Mouse (Mus musculus) kidney, embryonic 14.5 days (tissue): Measurements from ENCODE around the gene Slc33a1. TPM values are rescaled to one million over a fixed set of nuclear protein-coding genes. Genes with fewer than 3 reads are reported as not detected.

Experiments used
- ATAC-seq: fragments of 200-750 bp; cut with Nextera tagmentation; 2 replicates; pipeline ENCODE4 v1.8.0; 2017; ENCODE audit warnings: moderate number of reproducible peaks, mild to moderate bottlenecking, moderate TSS enrichment, moderate library complexity; ENCODE audit not compliant: low FRiP score, low TSS enrichment
- H3K27ac ChIP-seq: fragments of 300-500 bp; sonication (generic); 2 replicates; pipeline ENCODE4 v1.5.1; 2014; ENCODE audit warnings: low read depth, mild to moderate bottlenecking, low read length, moderate library complexity, mixed read lengths
- H3K27me3 ChIP-seq: fragments of 300-500 bp; sonication (generic); 2 replicates; pipeline ENCODE4 v1.6.1; 2014; ENCODE audit warnings: mild to moderate bottlenecking, low read length; ENCODE audit not compliant: control insufficient read depth, insufficient read depth
- H3K36me3 ChIP-seq: fragments of 300-500 bp; sonication (generic); 2 replicates; pipeline ENCODE4 v1.6.1; 2014; ENCODE audit warnings: low read length, mixed read lengths; ENCODE audit not compliant: control insufficient read depth, insufficient read depth
- H3K4me1 ChIP-seq: fragments of 300-500 bp; sonication (generic); 2 replicates; pipeline ENCODE4 v1.6.1; 2014; ENCODE audit warnings: low read length, mixed read lengths; ENCODE audit not compliant: control insufficient read depth, insufficient read depth
- H3K4me2 ChIP-seq: fragments of 300-500 bp; sonication (generic); replicated peaks from 2 replicates; pipeline ENCODE4 v1.6.1; 2014; ENCODE audit warnings: low read depth, mild to moderate bottlenecking, low read length
- H3K4me3 ChIP-seq: fragments of 300-500 bp; sonication (generic); 2 replicates; pipeline ENCODE4 v1.5.1; 2014; ENCODE audit warnings: mild to moderate bottlenecking, low read length
- H3K9ac ChIP-seq: fragments of 300-500 bp; sonication (generic); 2 replicates; pipeline ENCODE4 v1.6.1; 2014; ENCODE audit warnings: low read depth, mild to moderate bottlenecking, low read length, moderate library complexity
- H3K9me3 ChIP-seq: fragments of 300-500 bp; sonication (generic); 2 replicates; pipeline ENCODE4 v1.6.1; 2016; ENCODE audit warnings: low read length; ENCODE audit not compliant: control insufficient read depth
- WGBS: fragments of 180-500 bp; shearing (Covaris S2); extraction: QIAGEN DNeasy Blood & Tissue Kit; methylation state at CpG from one replicate; pipeline ENCODE4 v1.1.7; 2014; 5-methylcytosine and 5-hydroxymethylcytosine counted together
- polyA plus RNA-seq: library from polyadenylated mRNA; unstranded; fragments of >200 nt; fragmentation: Nextera tagmentation; extraction: Ambion mirVana; gene quantifications from 2 replicates; pipeline ENCODE4 v1.2.1, GENCODE M21; 2014

Gene Slc33a1
- polyA plus RNA-seq, 1 experiment from 2014 or later: 22.1 TPM

DNA sequence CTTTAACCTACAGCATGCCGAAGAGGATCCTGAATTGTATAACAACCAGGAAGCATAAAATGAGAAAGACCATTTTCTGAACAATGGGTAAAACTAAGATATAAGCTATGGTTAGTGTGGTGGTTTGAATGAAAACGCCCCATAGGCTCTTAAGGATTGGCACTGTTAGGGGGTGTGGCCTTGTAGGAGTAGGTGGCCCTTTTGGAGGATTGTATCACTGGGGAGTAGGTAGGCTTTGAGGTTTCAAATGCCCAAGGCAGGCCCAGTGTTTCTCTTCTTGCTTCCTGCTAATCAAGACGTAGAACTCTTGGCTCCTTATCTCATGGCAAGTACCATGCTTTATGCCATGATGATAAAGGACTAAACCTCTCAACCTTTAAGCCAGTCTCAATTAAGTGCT lies 14.7 kb downstream of the Slc33a1 start:
- Histone ChIP-seq H3K4me1 (no peaks in the 10 kb centered on the region), H3K4me3 (no peak overlapping the region), H3K9me3 (no peaks in the 10 kb centered on the region), H3K27me3 (no peaks in the 10 kb centered on the region), H3K27ac (no peak overlapping the region), H3K4me2 (no peak overlapping the region), H3K9ac (no peak overlapping the region), H3K36me3 (peaks cover 9% of the 10 kb centered on the region; the same call in 1 of the 2 replicates)
- ATAC-seq: no peak
- WGBS: 80% methylated on average over 3 of the region's 3 CpGs

DNA sequence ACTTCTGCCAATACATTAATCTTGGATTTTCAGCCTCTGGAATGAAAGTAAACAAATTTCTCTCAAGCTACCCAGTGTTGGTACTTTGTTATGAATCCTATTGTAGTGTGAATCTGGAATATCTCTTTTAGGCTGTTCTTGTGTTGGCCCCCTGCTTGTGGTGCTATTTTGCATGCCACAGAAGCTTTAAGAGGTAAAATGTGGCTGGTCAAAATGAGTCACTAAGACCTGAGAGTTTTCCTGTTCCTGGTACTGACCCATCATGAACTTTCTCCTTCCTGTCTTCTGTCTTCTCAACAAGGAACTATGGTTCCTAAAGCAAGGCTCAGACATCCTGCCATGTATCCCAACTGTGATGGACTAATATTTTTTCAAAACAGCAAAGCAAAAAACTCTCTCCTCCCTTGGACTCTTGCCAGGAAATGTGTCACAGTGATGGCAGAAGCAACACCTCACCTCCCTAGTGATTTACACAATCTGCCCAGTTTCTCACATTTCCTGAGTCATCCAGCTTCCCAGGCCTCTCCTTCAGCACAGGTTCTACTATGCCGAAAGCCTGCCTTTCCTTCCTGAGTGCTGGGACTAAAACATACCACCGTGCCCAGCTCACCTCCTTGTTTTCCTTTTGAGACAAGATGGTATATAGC lies 23.2 kb downstream of the Slc33a1 start:
- Histone ChIP-seq H3K27me3 (no peaks in the 10 kb centered on the region), H3K4me2 (no peak overlapping the region), H3K4me3 (no peak overlapping the region), H3K9me3 (no peaks in the 10 kb centered on the region), H3K27ac (no peak overlapping the region), H3K4me1 (no peaks in the 10 kb centered on the region), H3K36me3 (peaks cover 10% of the 10 kb centered on the region; the same call in 1 of the 2 replicates), H3K9ac (no peak overlapping the region)
- ATAC-seq: no peak
- 72% methylated on average over 2 of the region's 2 CpGs for WGBS

- Histone ChIP-seq H3K4me3 (no peak overlapping the region), H3K27me3 (no peaks in the 10 kb centered on the region), H3K36me3 (peaks cover 2% of the 10 kb centered on the region; the same call in 1 of the 2 replicates), H3K4me1 (no peaks in the 10 kb centered on the region), H3K4me2 (no peak overlapping the region), H3K27ac (no peak overlapping the region), H3K9ac (no peak overlapping the region), H3K9me3 (no peaks in the 10 kb centered on the region)
- WGBS: 94% methylated on average over 2 of the region's 2 CpGs
- no peak for ATAC-seq
Measured at GRCm38 (mm10) chr3:63938928-63939327, 25.6 kb downstream of the Slc33a1 start.

DNA sequence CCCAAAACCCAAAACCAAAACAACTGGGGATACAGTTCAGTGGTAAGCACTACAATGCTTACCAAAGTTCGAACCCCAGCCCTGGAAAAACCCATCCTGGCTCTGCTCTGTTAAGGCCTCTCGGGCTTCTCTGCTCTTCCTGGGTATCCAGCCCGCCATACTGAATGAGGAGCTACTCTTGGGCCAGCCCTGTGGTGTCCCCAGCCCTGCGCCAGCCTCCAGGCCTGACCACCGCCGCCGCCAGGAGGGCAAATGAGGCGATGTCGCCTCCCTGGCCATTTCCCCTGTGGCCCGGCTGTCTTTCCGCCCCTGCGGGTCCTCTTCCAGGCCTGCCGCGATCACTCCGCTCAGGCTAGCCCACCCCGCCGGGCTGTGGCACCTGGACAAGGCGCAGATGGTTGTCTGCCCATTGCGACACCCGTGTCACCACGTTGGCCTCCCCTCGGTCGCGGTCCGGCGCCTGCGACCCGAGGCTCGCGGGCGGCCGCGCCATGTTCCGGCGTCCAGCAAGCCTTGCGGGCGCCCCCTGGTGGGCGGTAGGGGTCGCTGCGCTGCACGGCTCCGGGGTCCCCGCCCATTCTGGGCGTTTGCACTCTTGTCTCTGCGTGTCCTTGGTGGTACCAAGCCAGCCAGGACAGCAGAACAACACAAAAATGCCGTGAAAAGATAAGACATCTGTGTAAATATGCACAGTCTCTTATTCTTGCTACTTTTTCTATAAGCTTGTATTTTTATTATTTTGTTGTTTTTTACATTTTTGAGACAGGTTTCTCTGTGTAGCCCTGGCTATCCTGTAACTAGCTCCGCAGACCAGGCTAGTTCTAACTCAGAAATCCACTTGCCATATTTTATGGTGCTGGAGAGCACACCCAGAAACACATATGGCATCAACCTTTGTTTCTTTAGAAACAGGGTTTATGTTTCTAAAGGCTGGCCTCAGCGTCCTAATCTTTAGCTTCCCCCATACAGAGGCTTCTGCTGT lies 35.4 kb downstream of the Slc33a1 start, which contains the start of gene E130311K13Rik:
Gene E130311K13Rik, minus strand, starts transcription at position 595 of the 982 bp plus-strand sequence.
- Histone ChIP-seq H3K36me3 (no peaks in the 10 kb centered on the region), H3K27ac (peak within 1 kb of the TSS; percentile 73), H3K9ac (peak within 1 kb of the TSS; percentile 89), H3K9me3 (no peaks in the 10 kb centered on the region), H3K4me2 (peak within 1 kb of the TSS; percentile 67), H3K27me3 (no peaks in the 10 kb centered on the region), H3K4me1 (no peaks in the 10 kb centered on the region), H3K4me3 (peak within 1 kb of the TSS; percentile 63)
- 5% methylated on average over 48 of the region's 48 CpGs for WGBS
- ATAC-seq: peak; percentile 96

GRCm38 (mm10) chr3:63919634-63920033 lies 44.9 kb downstream of the Slc33a1 start:
- Histone ChIP-seq H3K4me2 (no peak overlapping the region), H3K27me3 (no peaks in the 10 kb centered on the region), H3K4me1 (no peaks in the 10 kb centered on the region), H3K9ac (no peak overlapping the region), H3K27ac (no peak overlapping the region), H3K9me3 (no peaks in the 10 kb centered on the region), H3K36me3 (0 out of 2 replicates have a peak, but pooled peaks cover 3% of the 10 kb centered on the region), H3K4me3 (no peak overlapping the region)
- 68% methylated on average over 3 of the region's 3 CpGs for WGBS
- no peak for ATAC-seq

GRCm38 (mm10) chr3:63910301-63910700 lies 54.3 kb downstream of the Slc33a1 start:
- Histone ChIP-seq H3K27ac (no peak overlapping the region), H3K36me3 (no peaks in the 10 kb centered on the region), H3K9me3 (no peaks in the 10 kb centered on the region), H3K4me1 (peaks cover under 1% of the 10 kb centered on the region), H3K4me2 (no peak overlapping the region), H3K4me3 (no peak overlapping the region), H3K9ac (no peak overlapping the region), H3K27me3 (no peaks in the 10 kb centered on the region)
- ATAC-seq: no peak
- WGBS: 49% methylated on average over 4 of the region's 4 CpGs

DNA sequence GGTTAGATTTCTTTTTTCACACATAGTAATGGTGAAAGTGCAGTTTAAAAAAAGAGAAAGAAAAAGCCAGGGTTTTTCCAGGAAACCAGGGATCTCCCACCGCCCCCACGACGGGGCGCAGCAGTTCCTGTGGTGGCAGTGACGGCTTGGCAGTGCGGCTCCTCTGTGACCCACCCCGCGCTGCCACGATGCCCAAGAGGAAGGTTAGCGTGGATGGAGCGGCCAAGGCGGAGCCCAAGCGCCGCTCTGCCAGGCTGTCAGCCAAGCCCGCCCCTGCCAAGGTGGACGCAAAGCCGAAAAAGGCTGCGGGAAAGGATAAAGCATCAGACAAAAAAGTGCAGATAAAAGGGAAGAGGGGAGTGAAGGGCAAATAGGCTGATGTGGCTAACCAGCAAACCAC lies 59.3 kb downstream of the Slc33a1 start:
- ATAC-seq: no peak
- peaks cover 5% of the 10 kb centered on the region for H3K4me1 ChIP-seq
- H3K9ac ChIP-seq: peak overlapping the region; percentile 44; the same call in 1 of the 2 replicates
- no peak overlapping the region for H3K27ac ChIP-seq
- H3K36me3 ChIP-seq: no peaks in the 10 kb centered on the region
- peak overlapping the region; percentile 64 for H3K4me2 ChIP-seq
- no peaks in the 10 kb centered on the region for H3K9me3 ChIP-seq
- H3K27me3 ChIP-seq: no peaks in the 10 kb centered on the region
- peak overlapping the region; percentile 34 for H3K4me3 ChIP-seq
- 7% methylated on average over 18 of the region's 18 CpGs for WGBS

DNA sequence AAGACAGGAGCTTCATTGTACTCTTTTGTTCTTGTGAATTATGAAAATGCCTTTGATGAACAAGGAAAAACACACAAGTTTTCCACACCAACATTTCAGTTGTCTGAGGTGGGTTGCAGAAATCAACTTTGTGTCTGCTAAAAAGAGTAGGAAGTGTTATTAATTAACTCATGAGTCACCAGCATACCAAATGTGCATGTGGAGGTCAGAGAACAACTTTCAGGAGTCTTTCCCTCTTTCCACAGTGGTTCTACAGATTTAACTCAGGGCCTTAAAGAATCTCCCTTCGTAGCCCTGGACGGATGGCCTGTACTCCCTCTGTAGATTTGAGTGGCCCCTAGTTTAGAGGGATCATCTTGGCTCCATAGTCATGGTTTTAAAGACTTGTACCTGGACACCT lies 60.4 kb downstream of the Slc33a1 start:
- H3K4me2 ChIP-seq: no peak overlapping the region
- peaks cover 6% of the 10 kb centered on the region for H3K4me1 ChIP-seq
- no peaks in the 10 kb centered on the region for H3K9me3 ChIP-seq
- H3K9ac ChIP-seq: no peak overlapping the region
- WGBS: 78% methylated on average over 2 of the region's 2 CpGs
- no peak overlapping the region for H3K27ac ChIP-seq
- no peak overlapping the region for H3K4me3 ChIP-seq
- H3K36me3 ChIP-seq: no peaks in the 10 kb centered on the region
- no peak for ATAC-seq
- H3K27me3 ChIP-seq: no peaks in the 10 kb centered on the region
